Mouse (Mus musculus) ES-E14 (cell line): ENCODE measurements at regions not wholly inside any gene's neighbourhood (a gene's known extent, or its start where the extent isn't known, plus 50 kb on each side); places are given as distances from the start of the nearest gene placed in this dataset.

Experiments
- HCFC1 ChIP-seq: IDR thresholded peaks from 2 replicates; pipeline ENCODE4 v1.6.1; 2012; ENCODE audit warnings: low read length, inconsistent platforms, borderline replicate concordance; ENCODE audit not compliant: insufficient read depth
- MAFK ChIP-seq: IDR thresholded peaks from 2 replicates; pipeline ENCODE4 v1.6.1; 2014; ENCODE audit warnings: mild to moderate bottlenecking, low read depth, low read length, inconsistent platforms; ENCODE audit not compliant: insufficient read depth
- ZC3H11A ChIP-seq: IDR thresholded peaks from 2 replicates; pipeline ENCODE4 v1.6.1; 2012; ENCODE audit warnings: low read depth, mild to moderate bottlenecking, inconsistent platforms, low read length, borderline replicate concordance

DNA sequence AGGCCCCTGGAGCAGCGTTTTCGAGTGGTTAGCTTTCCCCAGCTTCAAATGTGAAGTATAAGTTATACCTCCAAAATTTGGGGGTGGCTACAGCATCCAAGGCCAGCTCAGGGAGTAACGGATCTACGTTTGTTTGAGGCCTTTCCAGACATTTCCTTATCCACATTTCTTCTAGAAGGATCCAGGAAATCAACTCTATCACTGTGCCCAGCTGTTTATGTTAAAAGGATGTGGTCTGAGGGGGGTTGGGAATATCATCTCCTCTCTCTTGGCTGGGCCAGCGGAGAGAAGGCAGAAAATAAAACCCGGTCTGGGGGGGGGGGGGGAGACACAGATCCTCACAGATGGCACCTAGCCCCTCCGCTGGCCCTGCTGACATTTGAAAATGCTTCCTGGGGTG lies 85.1 kb upstream of the Hes1 start:
- TF ChIP-seq ZC3H11A (no peak), MAFK (no peak), HCFC1 (no peak)
